Mouse (Mus musculus) Patski (cell line): ENCODE results near the gene Lysmd4. TPM values are rescaled to one million over a fixed set of nuclear protein-coding genes. Genes with fewer than 3 reads are reported as not detected.

Experiments
- ATAC-seq: fragments of 100-300 bp; one replicate; pipeline ENCODE4 v1.8.0; 2021
- CTCF ChIA-PET: fragments of 350-600 bp; sonication (Branson Sonifier 250); formaldehyde crosslinking; loops from one replicate; lab custom pipeline; 2022; ENCODE audit warnings: inconsistent platforms; lab: Charles Lee
- POLR2A ChIA-PET: fragments of 350-600 bp; sonication (Branson Sonifier 250); formaldehyde crosslinking; loops from one replicate; lab custom pipeline; 2022; ENCODE audit warnings: antibody characterized with exemption, inconsistent platforms; lab: Charles Lee
- DNase-seq: peaks from one replicate; pipeline ENCODE4 v3.0.0-alpha.2; 2011; ENCODE audit warnings: low read depth, low spot score
- H3K27me3 ChIP-seq: fragments of 371-371 bp; one replicate; pipeline ENCODE4 v1.5.1; 2021
- CTCF ChIP-seq: fragments of 100-300 bp; IDR thresholded peaks from one replicate; pipeline ENCODE4 v1.5.1; 2021
- in situ Hi-C: fragments of 300-500 bp; cut with MboI; formaldehyde crosslinking; loops from 3 replicates; pipeline ENCODE4 v1.11.1; 2018; ENCODE audit warnings: low pct_unique_long_range_greater_than_20kb, mixed read lengths
- polyA plus RNA-seq: library from polyadenylated mRNA; unstranded; gene quantifications from one replicate; pipeline ENCODE4 v1.2.3, GENCODE M21; 2021

Gene Lysmd4
- polyA plus RNA-seq, 1 experiment from 2014 or later = 10.3 TPM

- ChIA-PET POLR2A (no interaction called here), CTCF (interaction anchor here (1.0 to 3.4 kb wide), 10 partner anchors 9 to 403 kb away, joined by 3 to 34 read pairs (median 4); no protein-coding TSS in a partner anchor)
- ATAC-seq = peak; percentile 65
- TF ChIP-seq CTCF = peak; percentile 84
- H3K27me3 ChIP-seq = no peaks in the 10 kb centered on the region
- DNase-seq = no peak
- in situ Hi-C loops = loop anchor here (25.0 kb wide), 1 partner anchor 533 kb away; the partner anchor contains the start of gene Synm
These were observed 6.7 kb downstream of the Lysmd4 start for GRCm38 (mm10) chr7:67228891-67229602.

DNA sequence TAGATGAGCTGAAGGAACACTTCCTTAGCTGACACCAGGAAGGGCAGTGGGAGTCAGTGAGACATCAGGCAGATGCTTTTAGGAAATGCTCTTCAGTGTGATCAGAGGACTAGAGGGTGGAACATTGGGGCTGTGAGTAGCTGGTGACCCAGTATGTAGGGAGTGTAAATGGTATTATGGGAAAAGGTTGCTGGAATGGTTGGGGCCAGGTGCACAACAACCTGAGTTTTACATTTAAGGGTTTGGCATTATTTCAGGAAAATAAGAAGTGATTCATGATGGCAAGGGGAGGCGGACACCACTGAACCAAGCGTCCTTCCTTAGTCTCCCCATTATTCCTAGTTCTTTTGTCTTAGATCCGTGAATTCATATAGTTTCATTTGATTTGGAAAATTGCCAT, 7.4 kb downstream of the Lysmd4 start:
- ChIA-PET CTCF (interaction anchor here (1.1 to 3.4 kb wide), 8 partner anchors 8 to 402 kb away, joined by 3 to 34 read pairs (median 5); no protein-coding TSS in a partner anchor), POLR2A (no interaction called here)
- ATAC-seq (no peak), DNase-seq (no peak)
- in situ Hi-C loops = loop anchor here (25.0 kb wide), 1 partner anchor 533 kb away; the partner anchor contains the start of gene Synm
- H3K27me3 ChIP-seq = no peaks in the 10 kb centered on the region
- TF ChIP-seq CTCF = no peak

GRCm38 (mm10) chr7:67230221-67230620, 7.9 kb downstream of the Lysmd4 start:
- no peak for DNase-seq
- in situ Hi-C loops = loop anchor here (25.0 kb wide), 1 partner anchor 532 kb away; the partner anchor contains the start of gene Synm
- TF ChIP-seq CTCF = no peak
- H3K27me3 ChIP-seq = no peaks in the 10 kb centered on the region
- no peak for ATAC-seq
- POLR2A ChIA-PET = interaction anchor here (1.2 kb wide), 1 partner anchor 14 kb away, joined by 4 read pairs; no protein-coding TSS in a partner anchor
- CTCF ChIA-PET = interaction anchor here (1.3 to 3.4 kb wide), 4 partner anchors 8 to 402 kb away, joined by 4 to 34 read pairs (median 15); no protein-coding TSS in a partner anchor

GRCm38 (mm10) chr7:67230640-67231140, 8.3 kb downstream of the Lysmd4 start:
- CTCF ChIA-PET = interaction anchor here (1.2 to 3.4 kb wide), 4 partner anchors 7 to 399 kb away, joined by 5 to 34 read pairs (median 15); no protein-coding TSS in a partner anchor
- DNase-seq = no peak
- in situ Hi-C loops = loop anchor here (25.0 kb wide), 1 partner anchor 532 kb away; the partner anchor contains the start of gene Synm
- no peak for ATAC-seq
- TF ChIP-seq CTCF = no peak
- POLR2A ChIA-PET = interaction anchor here (1.2 kb wide), 1 partner anchor 13 kb away, joined by 4 read pairs; no protein-coding TSS in a partner anchor
- H3K27me3 ChIP-seq = no peaks in the 10 kb centered on the region

DNA sequence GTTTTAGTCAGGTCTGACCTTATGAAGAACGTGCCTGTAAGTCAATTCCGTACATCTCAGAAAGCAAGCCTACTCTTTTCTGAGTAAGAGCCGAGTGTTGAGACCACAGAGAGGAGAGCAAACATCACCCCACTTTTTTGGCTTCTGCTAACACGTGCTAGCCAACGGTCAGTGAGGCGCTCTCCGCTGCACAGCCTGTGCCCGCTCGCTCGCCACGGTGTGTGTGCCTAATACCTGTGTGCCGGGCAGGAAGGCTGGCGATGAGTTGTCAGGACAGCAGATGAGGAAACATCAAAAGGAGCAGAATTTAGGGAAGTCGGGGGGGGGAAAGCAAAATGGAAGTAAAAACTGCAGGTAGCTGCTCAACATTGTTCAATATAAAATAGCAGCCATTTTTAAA, 10.2 kb downstream of the Lysmd4 start:
- ChIA-PET CTCF (interaction anchor here (1.4 to 1.8 kb wide), 2 partner anchors 15 to 398 kb away, joined by 4 to 6 read pairs; no protein-coding TSS in a partner anchor), POLR2A (no interaction called here)
- ATAC-seq (no peak), DNase-seq (no peak)
- TF ChIP-seq CTCF = no peak
- in situ Hi-C loops = loop anchor here (25.0 kb wide), 1 partner anchor 530 kb away; the partner anchor contains the start of gene Synm
- H3K27me3 ChIP-seq = no peaks in the 10 kb centered on the region

DNA sequence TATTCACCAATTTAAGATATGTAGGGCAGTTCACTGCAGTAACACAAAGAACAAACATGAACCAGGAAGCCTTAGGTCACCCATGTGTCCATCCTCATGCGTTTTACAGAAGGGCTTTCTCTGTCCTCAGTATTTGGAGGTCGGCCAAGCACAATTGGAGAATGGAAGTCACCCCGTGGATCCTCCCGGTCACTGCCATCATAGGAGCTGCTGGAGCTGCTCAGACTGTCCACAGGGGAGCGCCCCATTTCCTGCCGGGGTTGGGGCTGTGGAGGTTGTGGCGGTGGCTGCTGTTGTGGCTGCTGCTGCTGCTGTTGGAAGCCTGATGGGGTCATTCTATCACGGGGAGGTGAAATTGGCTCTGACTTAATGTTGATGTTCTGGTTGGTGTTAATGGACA, 12.5 kb downstream of the Lysmd4 start:
- ATAC-seq = no peak
- no peaks in the 10 kb centered on the region for H3K27me3 ChIP-seq
- CTCF ChIA-PET = interaction anchor here (1.7 kb wide), 1 partner anchor 396 kb away, joined by 6 read pairs; no protein-coding TSS in a partner anchor
- POLR2A ChIA-PET = interaction anchor here (0.6 kb wide), 1 partner anchor 523 kb away, joined by 3 read pairs; no protein-coding TSS in a partner anchor
- DNase-seq = no peak
- no peak for TF ChIP-seq CTCF
- in situ Hi-C loops = loop anchor here (25.0 kb wide), 1 partner anchor 528 kb away; the partner anchor contains the start of gene Synm

GRCm38 (mm10) chr7:67236351-67236750, 14.0 kb downstream of the Lysmd4 start:
- CTCF ChIA-PET = interaction anchor here (0.8 to 1.7 kb wide), 4 partner anchors 11 to 395 kb away, joined by 3 to 6 read pairs (median 3); no protein-coding TSS in a partner anchor
- in situ Hi-C loops = loop anchor here (25.0 kb wide), 1 partner anchor 526 kb away; the partner anchor contains the start of gene Synm
- ATAC-seq = no peak
- no peak for DNase-seq
- no peak for TF ChIP-seq CTCF
- POLR2A ChIA-PET = no interaction called here
- no peaks in the 10 kb centered on the region for H3K27me3 ChIP-seq

GRCm38 (mm10) chr7:67237752-67238151, 15.4 kb downstream of the Lysmd4 start:
- H3K27me3 ChIP-seq = no peaks in the 10 kb centered on the region
- TF ChIP-seq CTCF = no peak
- ChIA-PET CTCF (interaction anchor here (1.6 to 2.2 kb wide), 2 partner anchors 8 to 13 kb away, joined by 3 to 10 read pairs; no protein-coding TSS in a partner anchor), POLR2A (no interaction called here)
- DNase-seq (no peak), ATAC-seq (no peak)
- in situ Hi-C loops = loop anchor here (25.0 kb wide), 1 partner anchor 525 kb away; the partner anchor contains the start of gene Synm

GRCm38 (mm10) chr7:67241969-67242368, 19.6 kb downstream of the Lysmd4 start:
- POLR2A ChIA-PET = no interaction called here
- CTCF ChIA-PET = interaction anchor here (1.1 to 7.4 kb wide), 3 partner anchors 12 to 391 kb away, joined by 3 to 58 read pairs (median 34); no protein-coding TSS in a partner anchor
- no peak for TF ChIP-seq CTCF
- in situ Hi-C loops = loop anchor here (5.0 to 25.0 kb wide), 3 partner anchors 305 to 520 kb away; partner anchors contain the start of gene Synm
- ATAC-seq = no peak
- no peaks in the 10 kb centered on the region for H3K27me3 ChIP-seq
- DNase-seq = no peak
